Mouse (Mus musculus): ENCODE data around the gene Brpf1. TPM values are rescaled to one million over a fixed set of nuclear protein-coding genes. Genes with fewer than 3 reads are reported as not detected.

Gene Brpf1
- polyA plus RNA-seq, 1 experiment = 12.9 TPM

GRCm38 (mm10) chr6:113352820-113353219, 45.9 kb downstream of the Brpf1 start:
- no peaks in the 10 kb centered on the region for H3K4me1 ChIP-seq (ENCODE audit: control insufficient read depth, insufficient read depth, insufficient read length, low read length)
- H3K36me3 ChIP-seq (ENCODE audit: control insufficient read depth, insufficient read depth, low read length) = no peaks in the 10 kb centered on the region
- TF ChIP-seq POLR2A (IDR thresholded peaks at IDR 0.05; ENCODE audit: low read depth, low read length) = no peak
- TF ChIP-seq CTCF (IDR thresholded peaks at IDR 0.05; ENCODE audit: extremely low read depth, insufficient read length, insufficient replicate concordance, low read depth, low read length) = no peak
- H3K27ac ChIP-seq (ENCODE audit: insufficient read depth, low read depth, low read length) = no peak overlapping the region
- no peak overlapping the region for H3K4me3 ChIP-seq (ENCODE audit: low read depth, low read length)
- WGBS = 80% methylated on average over 3 of the region's 3 CpGs
- no peaks in the 10 kb centered on the region for H3K27me3 ChIP-seq (ENCODE audit: control insufficient read depth, insufficient read depth, low read length)

- TF ChIP-seq POLR2A (IDR thresholded peaks at IDR 0.05; ENCODE audit: low read depth, low read length) (no peak), CTCF (IDR thresholded peaks at IDR 0.05; ENCODE audit: extremely low read depth, insufficient read length, insufficient replicate concordance, low read depth, low read length) (no peak)
- Histone ChIP-seq H3K36me3 (ENCODE audit: control insufficient read depth, insufficient read depth, low read length) (no peaks in the 10 kb centered on the region), H3K4me3 (ENCODE audit: low read depth, low read length) (no peak overlapping the region), H3K27me3 (ENCODE audit: control insufficient read depth, insufficient read depth, low read length) (no peaks in the 10 kb centered on the region), H3K27ac (ENCODE audit: insufficient read depth, low read depth, low read length) (no peak overlapping the region), H3K4me1 (ENCODE audit: control insufficient read depth, insufficient read depth, insufficient read length, low read length) (no peaks in the 10 kb centered on the region)
- 40% methylated on average over 3 of the region's 3 CpGs for WGBS
Measured at GRCm38 (mm10) chr6:113353696-113354095, 46.8 kb downstream of the Brpf1 start.

DNA sequence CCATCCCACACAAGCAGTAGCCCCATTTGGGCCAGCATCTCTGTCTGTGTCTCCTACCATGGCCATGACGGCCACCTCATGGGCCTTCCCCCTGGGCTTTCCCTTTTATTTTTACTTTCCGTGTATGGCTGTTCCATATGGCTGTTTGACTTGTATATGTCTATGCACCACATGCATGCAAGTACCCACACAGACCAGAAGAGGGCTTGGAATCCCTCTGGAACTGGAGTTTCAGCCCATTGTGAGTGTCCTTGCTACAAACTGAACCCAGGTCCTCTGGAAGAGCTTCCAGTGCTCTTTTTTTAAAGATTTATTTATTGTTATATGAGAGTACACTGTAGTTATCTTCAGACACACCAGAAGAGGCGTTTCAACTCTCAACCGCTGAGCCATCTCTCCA, 54.5 kb downstream of the Brpf1 start:
- H3K36me3 ChIP-seq (ENCODE audit: control insufficient read depth, insufficient read depth, low read length) = no peaks in the 10 kb centered on the region
- no peaks in the 10 kb centered on the region for H3K27me3 ChIP-seq (ENCODE audit: control insufficient read depth, insufficient read depth, low read length)
- no peaks in the 10 kb centered on the region for H3K4me1 ChIP-seq (ENCODE audit: control insufficient read depth, insufficient read depth, insufficient read length, low read length)
- no peak overlapping the region for H3K4me3 ChIP-seq (ENCODE audit: low read depth, low read length)
- TF ChIP-seq CTCF (IDR thresholded peaks at IDR 0.05; ENCODE audit: extremely low read depth, insufficient read length, insufficient replicate concordance, low read depth, low read length) (no peak), POLR2A (IDR thresholded peaks at IDR 0.05; ENCODE audit: low read depth, low read length) (no peak)
- 77% methylated on average over 4 of the region's 4 CpGs for WGBS
- no peak overlapping the region for H3K27ac ChIP-seq (ENCODE audit: insufficient read depth, low read depth, low read length)

GRCm38 (mm10) chr6:113362241-113362640, 55.3 kb downstream of the Brpf1 start:
- Histone ChIP-seq H3K36me3 (ENCODE audit: control insufficient read depth, insufficient read depth, low read length) (peaks cover 6% of the 10 kb centered on the region), H3K4me1 (ENCODE audit: control insufficient read depth, insufficient read depth, insufficient read length, low read length) (no peaks in the 10 kb centered on the region), H3K27me3 (ENCODE audit: control insufficient read depth, insufficient read depth, low read length) (no peaks in the 10 kb centered on the region), H3K4me3 (ENCODE audit: low read depth, low read length) (no peak overlapping the region), H3K27ac (ENCODE audit: insufficient read depth, low read depth, low read length) (no peak overlapping the region)
- WGBS = 90% methylated on average over 1 of the region's 1 CpGs
- TF ChIP-seq CTCF (IDR thresholded peaks at IDR 0.05; ENCODE audit: extremely low read depth, insufficient read length, insufficient replicate concordance, low read depth, low read length) = no peak
- no peak for TF ChIP-seq POLR2A (IDR thresholded peaks at IDR 0.05; ENCODE audit: low read depth, low read length)

DNA sequence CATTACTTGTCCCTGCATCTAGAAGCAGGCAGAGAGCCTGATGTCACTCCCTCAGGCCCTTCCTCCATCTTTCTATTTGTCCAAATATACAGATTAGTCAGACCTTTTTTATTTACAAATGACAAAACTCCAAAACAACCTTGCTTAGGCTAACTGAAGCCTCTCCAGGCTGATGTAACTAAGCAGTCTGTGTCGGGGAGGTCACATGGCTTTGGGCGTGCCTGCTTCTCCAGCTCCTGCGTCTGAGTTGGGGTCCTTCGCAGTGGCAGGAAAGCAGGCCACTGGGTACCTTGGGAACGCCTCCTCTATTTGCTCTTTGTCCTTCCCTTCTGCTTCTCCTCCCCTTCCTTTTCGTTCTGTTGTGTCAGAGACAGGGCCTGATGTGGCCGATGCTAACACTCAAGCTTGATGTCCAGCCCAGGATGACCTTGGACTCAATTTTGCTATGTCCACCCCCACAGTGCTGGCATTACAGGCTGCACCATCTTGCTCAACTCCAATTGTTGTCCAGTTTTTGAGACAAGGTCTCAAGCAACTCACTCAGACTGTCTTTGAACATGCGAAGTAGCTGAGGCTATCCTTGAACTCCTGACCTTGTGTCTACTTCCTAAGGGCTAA, 57.7 kb downstream of the Brpf1 start:
- Histone ChIP-seq H3K4me1 (ENCODE audit: control insufficient read depth, insufficient read depth, insufficient read length, low read length) (no peaks in the 10 kb centered on the region), H3K4me3 (ENCODE audit: low read depth, low read length) (no peak overlapping the region), H3K27me3 (ENCODE audit: control insufficient read depth, insufficient read depth, low read length) (no peaks in the 10 kb centered on the region), H3K36me3 (ENCODE audit: control insufficient read depth, insufficient read depth, low read length) (peaks cover 18% of the 10 kb centered on the region), H3K27ac (ENCODE audit: insufficient read depth, low read depth, low read length) (peak overlapping the region; percentile 11; the same call in 1 of the 2 replicates)
- TF ChIP-seq POLR2A (IDR thresholded peaks at IDR 0.05; ENCODE audit: low read depth, low read length) = no peak
- TF ChIP-seq CTCF (IDR thresholded peaks at IDR 0.05; ENCODE audit: extremely low read depth, insufficient read length, insufficient replicate concordance, low read depth, low read length) = no peak
- WGBS = 58% methylated on average over 8 of the region's 8 CpGs

- Histone ChIP-seq H3K27me3 (ENCODE audit: control insufficient read depth, insufficient read depth, low read length) (no peaks in the 10 kb centered on the region), H3K4me1 (ENCODE audit: control insufficient read depth, insufficient read depth, insufficient read length, low read length) (no peaks in the 10 kb centered on the region), H3K4me3 (ENCODE audit: low read depth, low read length) (no peak overlapping the region), H3K27ac (ENCODE audit: insufficient read depth, low read depth, low read length) (no peak overlapping the region), H3K36me3 (ENCODE audit: control insufficient read depth, insufficient read depth, low read length) (peaks cover 35% of the 10 kb centered on the region)
- 94% methylated on average over 6 of the region's 6 CpGs for WGBS
- TF ChIP-seq CTCF (IDR thresholded peaks at IDR 0.05; ENCODE audit: extremely low read depth, insufficient read length, insufficient replicate concordance, low read depth, low read length) (no peak), POLR2A (IDR thresholded peaks at IDR 0.05; ENCODE audit: low read depth, low read length) (no peak)
Measured at GRCm38 (mm10) chr6:113366639-113367038, 59.7 kb downstream of the Brpf1 start.

GRCm38 (mm10) chr6:113367574-113367973, 60.6 kb downstream of the Brpf1 start:
- no peak overlapping the region for H3K27ac ChIP-seq (ENCODE audit: insufficient read depth, low read depth, low read length)
- no peaks in the 10 kb centered on the region for H3K27me3 ChIP-seq (ENCODE audit: control insufficient read depth, insufficient read depth, low read length)
- peaks cover 45% of the 10 kb centered on the region for H3K36me3 ChIP-seq (ENCODE audit: control insufficient read depth, insufficient read depth, low read length)
- no peak overlapping the region for H3K4me3 ChIP-seq (ENCODE audit: low read depth, low read length)
- TF ChIP-seq CTCF (IDR thresholded peaks at IDR 0.05; ENCODE audit: extremely low read depth, insufficient read length, insufficient replicate concordance, low read depth, low read length) = no peak
- no peak for TF ChIP-seq POLR2A (IDR thresholded peaks at IDR 0.05; ENCODE audit: low read depth, low read length)
- 100% methylated on average over 1 of the region's 1 CpGs for WGBS
- no peaks in the 10 kb centered on the region for H3K4me1 ChIP-seq (ENCODE audit: control insufficient read depth, insufficient read depth, insufficient read length, low read length)

Measured in small intestine, adult 2 months (tissue).